Comparison of ENCODE assay signal across 7 mouse cellular contexts in genomic region chr2:11553471-11554400, GRCm38 (mm10). TPM values are rescaled to one million over a fixed set of nuclear protein-coding genes. Genes with fewer than 3 reads are reported as not detected.
DNase-seq lines count a peak whose midpoint lies in the region; ATAC-seq and TF ChIP-seq lines count a peak whose summit lies in the region.

TSS of gene Pfkfb3 (minus strand) at chr2:11554077.

- H3K4me3 ChIP-seq in embryonic facial prominence, embryonic 12.5 days: peak within 1 kb of the TSS; percentile 54
- H3K4me3 ChIP-seq in heart, adult 2 months: peak within 1 kb of the TSS; percentile 67
- peak within 1 kb of the TSS; percentile 69 for H3K4me3 ChIP-seq in kidney, adult 2 months (ENCODE audit: insufficient read depth, low read depth, low read length)
- H3K4me3 ChIP-seq in limb, embryonic 11.5 days (ENCODE audit: low read depth, low read length): peak within 1 kb of the TSS; percentile 51
- H3K4me3 ChIP-seq in midbrain, embryonic 12.5 days: peak within 1 kb of the TSS; percentile 55
- H3K4me3 ChIP-seq in small intestine, adult 2 months (ENCODE audit: low read depth, low read length): peak within 1 kb of the TSS; percentile 82

- H3K27me3 ChIP-seq in embryonic facial prominence, embryonic 12.5 days: peaks cover 37% of the 10 kb centered on the region
- H3K27me3 ChIP-seq in heart, adult 2 months (ENCODE audit: control insufficient read depth, insufficient read depth, low read length): no peaks in the 10 kb centered on the region
- no peaks in the 10 kb centered on the region for H3K27me3 ChIP-seq in kidney, adult 2 months (replicated peaks; ENCODE audit: control insufficient read depth, insufficient read depth, low read length)
- H3K27me3 ChIP-seq in limb, embryonic 11.5 days (ENCODE audit: control insufficient read depth, insufficient read depth, low read length): peaks cover 24% of the 10 kb centered on the region
- peaks cover 48% of the 10 kb centered on the region for H3K27me3 ChIP-seq in midbrain, embryonic 12.5 days
- H3K27me3 ChIP-seq in small intestine, adult 2 months (ENCODE audit: control insufficient read depth, insufficient read depth, low read length): peaks cover 5% of the 10 kb centered on the region; the same call in 1 of the 2 replicates

- no peak for TF ChIP-seq EP300 in heart, adult 2 months (IDR thresholded peaks at IDR 0.05; ENCODE audit: insufficient read depth, low read depth, low read length)

- peaks cover 5% of the 10 kb centered on the region; the same call in 1 of the 2 replicates for H3K4me1 ChIP-seq in embryonic facial prominence, embryonic 12.5 days
- H3K4me1 ChIP-seq in heart, adult 2 months (ENCODE audit: control insufficient read depth, insufficient read depth, low read length): no peaks in the 10 kb centered on the region
- H3K4me1 ChIP-seq in kidney, adult 2 months (ENCODE audit: control insufficient read depth, insufficient read depth, low read length): no peaks in the 10 kb centered on the region
- H3K4me1 ChIP-seq in limb, embryonic 11.5 days (ENCODE audit: control insufficient read depth, insufficient read depth, low read length): peaks cover 9% of the 10 kb centered on the region; the same call in 1 of the 2 replicates
- H3K4me1 ChIP-seq in midbrain, embryonic 12.5 days: peaks cover 13% of the 10 kb centered on the region
- H3K4me1 ChIP-seq in small intestine, adult 2 months (ENCODE audit: control insufficient read depth, insufficient read depth, insufficient read length, low read length): peaks cover 9% of the 10 kb centered on the region; the same call in 1 of the 2 replicates

- peak; percentile 77 for DNase-seq in adrenal gland, adult 8-10 months
- DNase-seq in heart, adult 2 months: peak; percentile 87 to 90
- DNase-seq in kidney, adult 2 months: peak; percentile 84
- DNase-seq in limb, embryonic 11.5 days (ENCODE audit: low spot score): peak; percentile 69

- peak within 1 kb of the TSS; percentile 99 for H3K4me2 ChIP-seq in embryonic facial prominence, embryonic 12.5 days (replicated peaks)
- H3K4me2 ChIP-seq in limb, embryonic 11.5 days (ENCODE audit: low read depth, severe bottlenecking): peak within 1 kb of the TSS; percentile 93
- peak within 1 kb of the TSS; percentile 97 for H3K4me2 ChIP-seq in midbrain, embryonic 12.5 days (replicated peaks)

- H3K9ac ChIP-seq in embryonic facial prominence, embryonic 12.5 days: peak within 1 kb of the TSS; percentile 55
- H3K9ac ChIP-seq in heart, adult 2 months (ENCODE audit: low read depth, low read length): peak within 1 kb of the TSS; percentile 84
- H3K9ac ChIP-seq in limb, embryonic 11.5 days (ENCODE audit: low read length): peak within 1 kb of the TSS; percentile 51
- H3K9ac ChIP-seq in midbrain, embryonic 12.5 days (replicated peaks): peak within 1 kb of the TSS; percentile 49

- WGBS in embryonic facial prominence, embryonic 12.5 days: 2% methylated on average over 67 of the region's 67 CpGs
- WGBS in heart, adult 2 months: 2% methylated on average over 67 of the region's 67 CpGs
- WGBS in kidney, adult 2 months: 2% methylated on average over 67 of the region's 67 CpGs
- 2% methylated on average over 66 of the region's 67 CpGs for WGBS in limb, embryonic 11.5 days
- WGBS in midbrain, embryonic 12.5 days: 2% methylated on average over 67 of the region's 67 CpGs
- 2% methylated on average over 67 of the region's 67 CpGs for WGBS in small intestine, adult 2 months

- no peaks in the 10 kb centered on the region for H3K9me3 ChIP-seq in embryonic facial prominence, embryonic 12.5 days
- H3K9me3 ChIP-seq in limb, embryonic 11.5 days (ENCODE audit: control insufficient read depth, low read length): no peaks in the 10 kb centered on the region
- no peaks in the 10 kb centered on the region for H3K9me3 ChIP-seq in midbrain, embryonic 12.5 days

- no peaks in the 10 kb centered on the region for H3K79me2 ChIP-seq in heart, adult 2 months (replicated peaks; ENCODE audit: control insufficient read depth, insufficient read depth, low read length)

- ATAC-seq in embryonic facial prominence, embryonic 12.5 days (ENCODE audit: insufficient number of reproducible peaks, insufficient read depth, low FRiP score, low TSS enrichment): peak; percentile 49; the same call in 1 of the 2 replicates
- ATAC-seq in limb, embryonic 11.5 days (ENCODE audit: insufficient number of reproducible peaks, low FRiP score, low TSS enrichment, low read depth): peak; percentile 71
- peak; percentile 89 for ATAC-seq in midbrain, embryonic 12.5 days (ENCODE audit: low FRiP score, low read depth)

- intact Hi-C loops in heart, adult 2 months (cut with DNase I): no loop called here

- H3K27ac ChIP-seq in embryonic facial prominence, embryonic 12.5 days: no peak within 1 kb of the TSS
- peak within 1 kb of the TSS; percentile 66 for H3K27ac ChIP-seq in heart, adult 2 months
- H3K27ac ChIP-seq in kidney, adult 2 months (ENCODE audit: insufficient read depth, low read depth, low read length): no peak within 1 kb of the TSS
- H3K27ac ChIP-seq in limb, embryonic 11.5 days (replicated peaks; ENCODE audit: low read depth, low read length): no peak within 1 kb of the TSS
- H3K27ac ChIP-seq in midbrain, embryonic 12.5 days (replicated peaks): no peak within 1 kb of the TSS
- peak within 1 kb of the TSS; percentile 17 for H3K27ac ChIP-seq in small intestine, adult 2 months (ENCODE audit: insufficient read depth, low read depth, low read length)

- 0 out of 2 replicates have a peak, but pooled peaks have one; percentile 39 for TF ChIP-seq POLR2A in heart, adult 2 months (IDR thresholded peaks at IDR 0.05; ENCODE audit: insufficient read depth, low read depth, low read length)
- TF ChIP-seq POLR2A in kidney, adult 2 months (IDR thresholded peaks at IDR 0.05; ENCODE audit: low read depth, low read length): no peak
- no peak for TF ChIP-seq POLR2A in small intestine, adult 2 months (IDR thresholded peaks at IDR 0.05; ENCODE audit: low read depth, low read length)

- no peaks in the 10 kb centered on the region for H3K36me3 ChIP-seq in embryonic facial prominence, embryonic 12.5 days
- no peaks in the 10 kb centered on the region for H3K36me3 ChIP-seq in heart, adult 2 months (ENCODE audit: control insufficient read depth, insufficient read depth, low read length)
- no peaks in the 10 kb centered on the region for H3K36me3 ChIP-seq in kidney, adult 2 months (ENCODE audit: control insufficient read depth, insufficient read depth, low read length)
- H3K36me3 ChIP-seq in limb, embryonic 11.5 days (ENCODE audit: control insufficient read depth, insufficient read depth, low read length): no peaks in the 10 kb centered on the region
- H3K36me3 ChIP-seq in midbrain, embryonic 12.5 days: no peaks in the 10 kb centered on the region
- H3K36me3 ChIP-seq in small intestine, adult 2 months (ENCODE audit: control insufficient read depth, insufficient read depth, low read length): no peaks in the 10 kb centered on the region

- TF ChIP-seq CTCF in heart, adult 2 months (IDR thresholded peaks at IDR 0.05): no peak
- TF ChIP-seq CTCF in kidney, adult 2 months (conservative IDR thresholded peaks at IDR 0.05; ENCODE audit: insufficient read depth, insufficient read length, low read depth, low read length): no peak
- TF ChIP-seq CTCF in small intestine, adult 2 months (IDR thresholded peaks at IDR 0.05; ENCODE audit: extremely low read depth, insufficient read length, insufficient replicate concordance, low read depth, low read length): no peak

RNA-seq across cellular contexts. Expression of gene Pfkfb3, which starts in this region (rescaled TPM):
- total RNA-seq in adrenal gland, adult 8-10 months (2022): 100 to 1,000 TPM in 1 of 4 experiments, 10 to 100 TPM in 3; 62.7 to 118 (median 75.9) TPM
- 14.2 and 16.2 TPM in 2 replicates for polyA plus RNA-seq in embryonic facial prominence, embryonic 12.5 days (2016; fragmentation: Nextera tagmentation; extraction: Ambion mirVana)
- total RNA-seq in heart, adult 2 months (2021): 10 to 100 TPM in 1 of 2 experiments, 1 to 10 TPM in 1; 9.0 to 12.1 TPM
- 13.1 and 14.3 TPM in 2 replicates for polyA plus RNA-seq in heart, adult 2 months (2012; rRNA removed)
- polyA plus RNA-seq in kidney, adult 2 months (2012; rRNA removed): 18.3 and 22.2 TPM in 2 replicates
- polyA plus RNA-seq in limb, embryonic 11.5 days (2014; fragmentation: Nextera tagmentation; extraction: Ambion mirVana): 11.7 and 13.8 TPM in 2 replicates
- polyA plus RNA-seq in midbrain, embryonic 12.5 days (2016; fragmentation: Nextera tagmentation; extraction: Ambion mirVana): 14.9 and 16.3 TPM in 2 replicates
- 14.2 and 15.5 TPM in 2 replicates for polyA plus RNA-seq in small intestine, adult 2 months (2012; rRNA removed)

Comparison
In these comparisons a context has a peak if more than half of its experiments do, and no peak if none do; other contexts are left out.
1. RNA of gene Pfkfb3 (total RNA-seq): 62.7 to 118 TPM in adrenal gland, adult 8-10 months; 9.0 to 12.1 TPM in heart, adult 2 months; every median in the first group is over 4 times any median in the second.
2. H3K27ac ChIP-seq: peak in heart, adult 2 months (single experiment) and small intestine, adult 2 months (single experiment); none in embryonic facial prominence, embryonic 12.5 days (single experiment), kidney, adult 2 months (single experiment), limb, embryonic 11.5 days (single experiment) and midbrain, embryonic 12.5 days (single experiment).
3. Peak in every context shown above with its lines, with median percentiles within 50 percentile points of each other: DNase-seq, ATAC-seq, H3K4me2 ChIP-seq, H3K4me3 ChIP-seq and H3K9ac ChIP-seq.